Mouse (Mus musculus) 3134 (cell line): ENCODE results near the gene 1700029P11Rik.
"Not testable (repeated sequence)": the region's sequence is repeated elsewhere in the genome, so short reads cannot be mapped to it uniquely, and the experiment has no call there.

Source experiments
- DNase-seq: peaks from one replicate; pipeline ENCODE4 v3.0.0-alpha.2; 2011; ENCODE audit warnings: low spot score; ENCODE audit not compliant: insufficient read length; ENCODE audit errors: extremely low read depth

1700029P11Rik gene

DNA sequence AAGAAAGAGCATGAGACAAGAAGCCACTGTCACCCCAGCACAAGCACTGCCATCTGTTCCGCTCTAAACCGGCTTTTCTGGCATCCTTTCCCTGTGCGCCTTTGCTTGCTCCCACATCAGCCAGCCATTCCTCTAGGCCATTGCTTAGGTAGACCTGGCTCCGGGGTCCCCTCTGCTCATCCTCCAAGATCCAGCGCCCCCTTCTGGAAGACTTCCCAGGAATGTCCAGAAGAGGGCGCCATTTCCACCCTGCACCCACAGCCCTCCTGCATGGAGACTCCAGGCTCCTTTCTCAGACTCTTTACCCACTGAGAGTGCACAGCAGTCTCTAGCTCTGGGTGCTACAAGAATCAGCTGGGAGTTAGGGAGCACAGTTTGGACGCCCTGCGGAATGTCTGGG is 23.9 kb upstream of the 1700029P11Rik start:
- DNase-seq: no peak

- no peak for DNase-seq
These were observed 22.7 kb upstream of the 1700029P11Rik start for GRCm38 (mm10) chr15:81957598-81957997.

- no peak for DNase-seq
These were observed 21.4 kb upstream of the 1700029P11Rik start for GRCm38 (mm10) chr15:81958906-81959305.

DNA sequence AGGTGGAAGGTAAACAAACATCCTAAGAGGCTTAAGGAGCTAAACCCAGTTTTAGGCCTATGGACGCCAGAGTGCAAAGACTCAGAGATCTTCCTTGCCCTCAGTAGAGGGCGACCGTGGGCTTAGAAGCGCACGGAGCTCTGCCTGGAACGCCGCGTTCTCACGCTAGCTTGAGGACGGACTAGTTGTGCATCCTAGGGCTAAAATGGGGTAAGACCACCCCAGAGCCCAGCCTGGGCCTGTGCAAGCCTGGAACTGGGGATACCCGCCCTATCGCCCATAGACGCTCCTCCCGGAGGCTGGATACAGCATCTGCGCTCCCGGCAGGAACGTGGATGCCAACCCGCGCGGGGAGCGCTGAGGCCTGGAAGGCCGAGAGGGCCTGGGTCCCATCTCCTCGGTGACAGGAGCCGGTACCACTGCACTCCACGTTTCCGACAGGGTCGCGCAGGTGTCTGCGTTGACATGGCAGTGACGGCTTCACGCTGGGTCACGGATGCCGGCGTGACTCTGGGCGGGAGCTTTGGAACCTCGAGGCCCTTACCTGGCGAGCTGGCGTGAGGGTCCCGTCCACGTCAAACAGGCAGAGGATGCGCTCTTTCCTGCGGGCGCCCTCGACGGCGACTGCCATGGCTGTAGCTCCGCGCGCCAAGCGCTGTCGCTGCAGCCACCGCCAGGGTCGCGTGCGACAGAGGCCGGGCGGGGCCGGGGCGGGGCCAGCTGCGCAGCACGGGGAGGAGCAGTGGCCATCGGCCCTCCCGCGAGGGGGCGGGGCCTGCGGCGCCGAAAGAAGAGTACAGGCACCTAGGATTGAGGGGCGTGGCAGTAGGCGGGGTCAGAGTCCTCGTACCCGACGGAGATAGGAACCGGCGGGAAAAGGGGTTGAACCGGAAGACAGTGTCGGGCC is 19.9 kb upstream of the 1700029P11Rik start, which contains the start of gene Pmm1:
TSS of gene Pmm1 (minus strand) at position 760 of the 907 bp plus-strand sequence.
- DNase-seq: peak; percentile 96

- no peak for DNase-seq
These were observed 19.3 kb upstream of the 1700029P11Rik start for GRCm38 (mm10) chr15:81961078-81961451.

DNA sequence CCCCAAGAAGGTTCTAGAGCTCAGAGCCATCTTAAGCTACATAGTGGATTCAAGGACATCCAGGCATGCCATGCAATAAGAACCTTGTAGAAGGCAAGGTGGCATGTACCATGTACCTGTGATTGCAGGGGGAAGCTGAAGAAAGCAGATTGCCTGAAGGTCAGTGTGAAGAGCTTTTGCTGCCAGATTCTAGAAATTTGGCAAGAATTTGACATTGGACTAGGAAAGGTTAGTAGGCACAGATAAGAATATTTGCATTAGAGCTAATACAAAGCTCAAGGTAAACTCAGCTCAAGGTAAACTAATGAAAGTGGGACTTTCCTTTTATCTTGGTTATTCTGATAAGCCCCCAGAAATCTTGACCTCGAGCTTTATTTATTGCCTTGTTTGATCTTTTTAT is 16.1 kb upstream of the 1700029P11Rik start:
- no peak for DNase-seq

GRCm38 (mm10) chr15:81964980-81965545 is 15.3 kb upstream of the 1700029P11Rik start:
- peak; percentile 60 for DNase-seq

DNA sequence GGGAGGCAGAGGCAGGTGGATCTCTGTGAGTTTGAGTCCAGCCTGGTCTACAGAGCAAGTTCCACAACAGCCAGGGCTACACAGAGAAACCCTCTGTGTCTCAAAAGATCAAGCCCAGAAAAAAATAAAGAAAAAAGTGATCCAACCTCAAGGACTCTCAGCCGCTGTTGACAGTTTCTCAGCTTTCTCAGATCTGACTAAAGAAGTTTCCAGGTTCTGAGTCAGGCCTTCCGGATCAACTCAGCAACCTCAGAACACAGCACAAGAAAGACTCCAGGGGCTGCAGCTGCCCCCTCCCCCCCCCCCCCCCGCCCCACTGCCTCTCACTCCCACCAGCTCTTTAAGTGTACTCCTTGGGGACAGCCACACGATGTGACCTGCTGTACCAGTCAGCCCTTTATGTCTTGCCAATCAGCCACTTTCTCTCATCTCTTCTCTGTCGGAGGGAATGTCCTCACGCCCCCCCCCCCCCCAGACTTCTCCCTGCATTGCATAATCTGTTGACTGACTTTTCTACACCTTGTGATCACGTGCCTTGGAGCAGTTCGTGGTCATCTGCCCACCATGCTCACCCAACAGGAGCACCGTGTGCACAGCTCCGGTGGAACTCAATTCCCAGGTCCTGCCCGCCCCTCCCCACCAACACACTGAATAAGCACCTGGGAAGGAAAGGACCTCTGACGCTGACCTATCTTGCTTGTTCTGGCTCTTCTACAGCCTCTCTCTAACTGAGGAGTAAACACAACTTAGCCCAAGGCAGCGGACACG is 14.1 kb upstream of the 1700029P11Rik start:
- no peak for DNase-seq

GRCm38 (mm10) chr15:81967821-81968220 is 12.5 kb upstream of the 1700029P11Rik start:
- no peak for DNase-seq

- DNase-seq: no peak
These were observed 11.9 kb upstream of the 1700029P11Rik start for GRCm38 (mm10) chr15:81968447-81968846.

GRCm38 (mm10) chr15:81969173-81969572 is 11.2 kb upstream of the 1700029P11Rik start:
- no peak for DNase-seq

- not testable (repeated sequence) for DNase-seq
These were observed 10.7 kb upstream of the 1700029P11Rik start for GRCm38 (mm10) chr15:81969635-81970034.

DNA sequence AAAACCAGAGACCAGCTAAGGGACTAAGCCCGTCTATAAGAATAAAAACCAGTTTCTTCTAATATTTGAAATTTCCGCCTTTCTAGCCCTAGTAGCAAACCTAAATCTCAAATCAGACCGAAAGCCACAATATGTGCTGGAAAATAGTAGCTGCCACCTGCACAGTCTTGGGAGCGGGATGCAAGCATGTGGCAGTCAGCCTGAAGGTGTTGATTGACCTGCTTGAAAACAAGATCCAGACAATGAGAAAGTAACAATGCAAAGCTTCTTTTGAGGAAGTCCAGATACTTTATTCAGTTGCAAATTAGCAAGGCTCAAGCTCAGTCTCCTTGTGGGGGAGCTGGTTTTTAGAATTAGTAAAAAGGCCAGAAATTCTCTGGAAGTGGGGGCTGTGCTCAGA is 9.8 kb upstream of the 1700029P11Rik start:
- not testable (repeated sequence) for DNase-seq

DNA sequence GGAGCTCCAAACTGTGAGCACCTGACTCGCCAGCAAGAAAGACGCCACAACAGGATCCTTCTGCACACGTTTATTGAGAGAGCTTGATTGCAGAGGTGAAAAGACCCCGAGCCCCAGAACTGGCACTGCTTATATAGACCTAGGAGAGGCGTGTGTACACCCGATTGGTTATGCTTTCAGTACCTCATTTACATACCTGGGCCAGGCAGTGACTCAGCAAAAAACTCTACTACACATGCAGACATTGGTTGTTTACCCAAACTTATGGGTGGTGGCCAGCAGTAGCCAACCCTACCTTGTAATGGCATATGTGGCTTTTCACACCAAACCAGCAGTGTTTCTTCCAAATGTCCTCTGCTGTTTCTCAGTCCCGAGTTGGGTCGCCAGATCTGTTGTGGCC is 5.2 kb upstream of the 1700029P11Rik start:
- not testable (repeated sequence) for DNase-seq

DNA sequence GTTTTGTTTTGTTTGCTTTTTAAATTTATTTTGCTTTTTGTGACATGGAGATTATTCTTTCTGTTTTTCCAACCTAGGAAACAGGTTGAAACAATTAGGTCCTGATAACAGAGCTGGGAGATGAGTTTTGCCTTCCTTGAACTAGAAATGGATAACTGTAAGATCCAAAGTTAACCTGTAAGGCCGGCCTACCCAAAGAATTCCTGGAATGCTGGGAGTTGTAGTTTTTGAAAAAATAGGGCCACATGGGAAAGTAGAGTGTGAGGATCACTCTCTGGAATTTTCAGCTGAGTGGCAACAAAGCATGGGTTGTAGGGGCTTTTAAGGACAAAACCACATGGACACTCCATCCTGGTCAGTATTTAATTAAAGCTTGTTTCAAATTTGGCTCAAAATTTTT is 1.8 kb downstream of the 1700029P11Rik start:
- DNase-seq: no peak

- DNase-seq: no peak
These were observed 5.2 kb downstream of the 1700029P11Rik start for GRCm38 (mm10) chr15:81985267-81986161.

DNA sequence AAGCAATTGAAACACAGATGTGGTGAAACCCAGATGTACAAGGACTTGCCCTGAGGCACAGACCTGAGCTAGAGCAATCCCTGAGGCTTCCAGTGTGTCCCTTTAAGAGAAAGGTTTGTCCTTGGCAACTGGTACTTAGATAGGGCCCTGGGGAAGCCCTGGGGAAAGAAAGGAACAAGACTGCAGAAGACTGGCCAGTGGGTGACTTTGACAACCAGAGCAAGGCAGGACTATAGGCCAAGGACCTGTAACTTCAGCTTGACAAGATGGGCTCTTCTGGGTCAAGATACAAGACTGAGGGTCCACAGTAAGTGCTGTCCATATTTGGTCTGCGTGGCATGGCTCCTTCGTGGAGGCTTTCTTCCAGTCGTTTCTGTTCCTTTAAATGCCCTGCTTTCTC is 7.3 kb downstream of the 1700029P11Rik start, which contains the start of gene Xrcc6:
TSS of gene Xrcc6 (plus strand) at position 190 of the 400 bp plus-strand sequence.
- no peak for DNase-seq

GRCm38 (mm10) chr15:81989371-81990062 is 9.2 kb downstream of the 1700029P11Rik start:
- peak; percentile 53 for DNase-seq

DNA sequence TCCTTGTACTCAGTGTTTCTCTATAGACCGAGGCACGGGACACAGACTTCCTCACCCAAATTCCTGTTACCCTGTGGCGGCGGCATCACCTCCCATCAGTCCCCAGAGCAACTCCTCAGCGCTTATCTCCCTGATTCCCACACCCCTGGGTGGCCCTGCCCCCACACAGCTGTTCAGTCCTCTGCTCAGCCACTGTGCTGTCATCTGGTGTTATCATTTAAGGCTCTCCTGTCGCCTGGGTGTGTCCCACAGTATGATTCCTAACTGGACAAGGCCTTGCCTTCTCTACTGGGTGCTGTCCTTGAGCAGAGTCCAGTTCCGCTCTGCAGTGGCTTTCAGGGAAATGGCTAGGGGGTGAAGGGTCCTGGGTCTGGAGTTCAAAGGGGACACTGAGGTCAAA is 10.2 kb downstream of the 1700029P11Rik start:
- no peak for DNase-seq

- no peak for DNase-seq
These were observed 13.7 kb downstream of the 1700029P11Rik start for GRCm38 (mm10) chr15:81993992-81994391.
